Mouse (Mus musculus): ENCODE measurements around the gene Gm49320. TPM values are rescaled to one million over a fixed set of nuclear protein-coding genes. Genes with fewer than 3 reads are reported as not detected.
A peak's percentile ranks its signal among the peaks of the same experiment; 100 is the strongest.

The Gm49320 gene
- polyA plus RNA-seq, 1 experiment from 2014 or later, result 1.9 TPM

DNA sequence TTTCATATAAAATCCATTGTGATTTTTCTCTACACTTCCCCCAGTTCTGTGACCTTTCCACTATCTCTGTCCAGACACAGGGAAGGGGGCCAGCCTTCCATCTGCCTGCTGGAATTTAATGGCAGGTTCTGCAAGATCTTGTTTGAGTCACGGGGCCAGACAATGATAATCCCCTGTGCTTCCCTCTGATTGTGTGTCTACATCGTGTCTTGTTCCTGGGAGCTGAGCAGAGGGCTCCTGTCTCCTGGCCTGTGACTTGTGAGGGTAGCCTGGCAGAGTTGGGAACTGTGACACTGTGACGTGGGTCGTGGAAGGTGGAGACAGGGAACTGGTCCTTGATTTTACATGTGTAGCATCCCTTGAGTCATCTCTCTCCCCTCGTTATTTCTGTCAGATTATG, 8.9 kb upstream of the Gm49320 start:
- Histone ChIP-seq H3K4me1 (replicated peaks) (0 out of 2 replicates have a peak, but pooled peaks cover 6% of the 10 kb centered on the region), H3K9me3 (no peaks in the 10 kb centered on the region), H3K27ac (replicated peaks) (no peak overlapping the region), H3K27me3 (peaks cover 42% of the 10 kb centered on the region), H3K4me3 (no peak overlapping the region), H3K36me3 (no peaks in the 10 kb centered on the region), H3K9ac (no peak overlapping the region), H3K4me2 (no peak overlapping the region)
- no peak for ATAC-seq (ENCODE audit: low read depth)
- 74% methylated on average over 5 of the region's 5 CpGs for WGBS

- no peak overlapping the region for H3K9ac ChIP-seq
- no peak overlapping the region for H3K4me2 ChIP-seq
- peaks cover 33% of the 10 kb centered on the region for H3K27me3 ChIP-seq
- no peaks in the 10 kb centered on the region for H3K9me3 ChIP-seq
- no peak for ATAC-seq (ENCODE audit: low read depth)
- H3K27ac ChIP-seq (replicated peaks), result no peak overlapping the region
- H3K4me3 ChIP-seq, result no peak overlapping the region
- WGBS, result 61% methylated on average over 10 of the region's 10 CpGs
- H3K36me3 ChIP-seq, result no peaks in the 10 kb centered on the region
- 0 out of 2 replicates have a peak, but pooled peaks cover 6% of the 10 kb centered on the region for H3K4me1 ChIP-seq (replicated peaks)
Measured at GRCm38 (mm10) chr8:4230612-4231351, 7.9 kb upstream of the Gm49320 start.

DNA sequence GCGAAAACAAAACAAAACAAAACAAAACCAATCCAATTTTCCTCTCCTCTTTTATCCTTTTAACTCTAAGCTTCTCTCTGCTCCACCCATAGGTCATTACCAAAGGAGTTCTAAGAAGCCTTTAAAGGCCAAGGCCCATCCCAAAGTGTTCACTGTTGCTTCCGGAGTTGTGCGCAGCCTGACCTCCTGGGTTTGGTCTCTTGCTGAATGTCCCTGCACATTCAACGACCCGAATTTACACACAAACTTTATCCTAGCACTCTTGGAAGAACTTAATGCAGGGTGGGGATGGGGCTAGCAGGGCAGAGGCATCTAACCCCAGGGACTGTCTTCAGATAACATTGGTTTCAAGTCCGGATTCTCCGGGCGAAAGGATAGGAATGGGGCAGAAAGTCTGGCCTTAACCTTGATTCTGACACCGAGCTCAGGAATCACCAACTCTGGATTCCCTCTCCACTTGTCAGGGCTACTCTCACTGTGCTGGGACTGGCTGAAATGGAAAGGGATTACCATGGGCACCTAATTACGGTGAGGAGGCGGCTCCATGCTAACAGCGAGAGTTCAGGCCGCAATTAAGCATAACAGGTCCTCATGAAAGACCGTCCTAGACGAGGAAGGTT, 741 bp upstream of the Gm49320 start:
- no peaks in the 10 kb centered on the region for H3K27me3 ChIP-seq
- peak overlapping the region; percentile 74 for H3K9ac ChIP-seq
- peak; percentile 0; the same call in 1 of the 2 replicates for ATAC-seq (ENCODE audit: low read depth)
- H3K27ac ChIP-seq (replicated peaks), result peak overlapping the region; percentile 94
- H3K4me2 ChIP-seq, result peak overlapping the region; percentile 74
- peaks cover 24% of the 10 kb centered on the region for H3K36me3 ChIP-seq
- H3K4me3 ChIP-seq, result peak overlapping the region; percentile 87
- H3K4me1 ChIP-seq (replicated peaks), result peaks cover 33% of the 10 kb centered on the region
- 21% methylated on average over 15 of the region's 15 CpGs for WGBS
- H3K9me3 ChIP-seq, result no peaks in the 10 kb centered on the region

DNA sequence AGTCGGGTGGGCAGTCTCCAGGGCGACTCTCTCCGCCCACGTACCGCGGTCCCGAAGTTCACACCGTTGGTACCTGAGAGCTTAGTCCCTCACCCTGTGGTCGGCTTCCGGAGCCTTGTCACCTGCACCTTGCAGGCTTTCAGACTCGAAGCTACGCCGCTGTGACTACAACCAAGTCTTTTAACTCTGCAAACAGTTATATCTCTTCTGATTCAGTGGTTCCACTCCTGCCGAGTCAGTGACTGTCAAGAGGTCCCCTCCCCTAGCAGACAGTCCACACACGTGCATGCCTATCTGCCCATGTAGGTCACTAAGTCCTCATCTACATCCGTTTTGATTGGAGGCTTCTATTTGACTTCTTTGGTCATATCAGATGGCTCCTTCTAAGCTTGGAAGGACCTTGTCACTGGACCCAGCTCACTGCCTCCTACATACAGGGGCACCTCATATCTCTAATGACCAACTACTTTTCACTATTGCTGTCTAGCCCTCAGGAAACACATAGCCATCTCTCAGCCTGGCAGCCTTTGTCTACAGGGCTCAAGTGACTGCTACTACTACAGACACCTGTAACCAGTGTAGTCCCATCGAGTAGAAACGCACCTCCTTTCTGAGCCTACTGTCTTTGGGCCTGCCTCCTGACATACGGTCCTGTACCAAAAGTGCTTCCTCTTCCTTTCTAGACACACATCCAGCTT, 677 bp downstream of the Gm49320 start:
- Histone ChIP-seq H3K9ac (peak overlapping the region; percentile 84), H3K36me3 (peaks cover 38% of the 10 kb centered on the region), H3K4me2 (peak overlapping the region; percentile 96), H3K9me3 (no peaks in the 10 kb centered on the region), H3K27ac (replicated peaks) (peak overlapping the region; percentile 94), H3K4me1 (replicated peaks) (peaks cover 33% of the 10 kb centered on the region), H3K4me3 (peak overlapping the region; percentile 87), H3K27me3 (no peaks in the 10 kb centered on the region)
- peak; percentile 51; the same call in 1 of the 2 replicates for ATAC-seq (ENCODE audit: low read depth)
- WGBS, result 14% methylated on average over 19 of the region's 19 CpGs

DNA sequence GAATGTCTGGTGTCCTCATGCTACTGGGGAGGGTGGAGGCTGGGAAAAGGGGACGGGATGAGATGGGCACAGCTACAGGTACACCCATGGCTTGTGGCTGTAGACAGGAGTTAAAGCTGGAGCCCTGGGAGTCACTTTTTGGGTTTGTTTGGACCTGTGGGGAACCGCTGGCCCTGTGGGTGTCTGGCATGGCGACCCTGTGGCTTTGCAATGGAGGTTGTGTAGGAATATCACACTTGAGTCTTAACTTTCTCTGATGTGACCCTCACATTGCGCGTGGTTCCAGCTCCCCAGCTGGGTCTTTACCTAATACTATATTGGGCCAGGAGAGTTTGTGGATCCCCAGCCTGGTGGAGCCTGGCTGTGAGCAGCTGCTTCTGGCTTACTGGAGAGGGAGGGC, 6.4 kb downstream of the Gm49320 start:
- H3K36me3 ChIP-seq, result peaks cover 93% of the 10 kb centered on the region
- WGBS, result 96% methylated on average over 5 of the region's 5 CpGs
- H3K4me1 ChIP-seq (replicated peaks), result peaks cover 20% of the 10 kb centered on the region
- no peak for ATAC-seq (ENCODE audit: low read depth)
- H3K4me2 ChIP-seq, result no peak overlapping the region
- H3K9me3 ChIP-seq, result no peaks in the 10 kb centered on the region
- H3K4me3 ChIP-seq, result no peak overlapping the region
- no peak overlapping the region for H3K27ac ChIP-seq (replicated peaks)
- H3K27me3 ChIP-seq, result no peaks in the 10 kb centered on the region
- H3K9ac ChIP-seq, result no peak overlapping the region

- Histone ChIP-seq H3K4me1 (replicated peaks) (peaks cover 17% of the 10 kb centered on the region), H3K4me3 (no peak overlapping the region), H3K9me3 (no peaks in the 10 kb centered on the region), H3K27ac (replicated peaks) (no peak overlapping the region), H3K4me2 (no peak overlapping the region), H3K9ac (no peak overlapping the region), H3K27me3 (no peaks in the 10 kb centered on the region), H3K36me3 (peaks cover 90% of the 10 kb centered on the region)
- 82% methylated on average over 13 of the region's 13 CpGs for WGBS
- no peak for ATAC-seq (ENCODE audit: low read depth)
Measured at GRCm38 (mm10) chr8:4245737-4246136, 7.1 kb downstream of the Gm49320 start.

- Histone ChIP-seq H3K27ac (replicated peaks) (no peak overlapping the region), H3K4me3 (no peak overlapping the region), H3K4me2 (no peak overlapping the region), H3K4me1 (replicated peaks) (peaks cover 17% of the 10 kb centered on the region), H3K9me3 (no peaks in the 10 kb centered on the region), H3K9ac (no peak overlapping the region), H3K36me3 (peaks cover 78% of the 10 kb centered on the region), H3K27me3 (no peaks in the 10 kb centered on the region)
- ATAC-seq (ENCODE audit: low read depth), result no peak
- WGBS, result 91% methylated on average over 8 of the region's 8 CpGs
Measured at GRCm38 (mm10) chr8:4247241-4247640, 8.6 kb downstream of the Gm49320 start.

- Histone ChIP-seq H3K4me3 (no peak within 1 kb of the TSS), H3K36me3 (peaks cover 70% of the 10 kb centered on the region), H3K9me3 (no peaks in the 10 kb centered on the region), H3K4me1 (replicated peaks) (peaks cover 21% of the 10 kb centered on the region), H3K27me3 (no peaks in the 10 kb centered on the region), H3K9ac (0 out of 2 replicates have a peak within 1 kb of the TSS, but pooled peaks have one; percentile 23), H3K27ac (replicated peaks) (no peak within 1 kb of the TSS), H3K4me2 (no peak within 1 kb of the TSS)
- 79% methylated on average over 15 of the region's 15 CpGs for WGBS
- ATAC-seq (ENCODE audit: low read depth), result no peak
Measured at GRCm38 (mm10) chr8:4247951-4248540, 9.4 kb downstream of the Gm49320 start, which contains the start of gene Tgfbr3l. Tgfbr3l (plus strand) TSS chr8:4248214.

- Histone ChIP-seq H3K4me1 (replicated peaks) (peaks cover 29% of the 10 kb centered on the region), H3K36me3 (peaks cover 58% of the 10 kb centered on the region), H3K9me3 (no peaks in the 10 kb centered on the region), H3K4me2 (no peak overlapping the region), H3K27me3 (no peaks in the 10 kb centered on the region), H3K27ac (replicated peaks) (no peak overlapping the region), H3K9ac (0 out of 2 replicates have a peak overlapping the region, but pooled peaks have one; percentile 23), H3K4me3 (no peak overlapping the region)
- WGBS, result 16% methylated on average over 29 of the region's 29 CpGs
- no peak for ATAC-seq (ENCODE audit: low read depth)
Measured at GRCm38 (mm10) chr8:4249213-4249612, 10.5 kb downstream of the Gm49320 start.

- peaks cover 58% of the 10 kb centered on the region for H3K36me3 ChIP-seq
- 29% methylated on average over 26 of the region's 26 CpGs for WGBS
Measured at GRCm38 (mm10) chr8:4250306-4250970, 11.8 kb downstream of the Gm49320 start.

GRCm38 (mm10) chr8:4252116-4252760, 13.6 kb downstream of the Gm49320 start:
- 46% methylated on average over 8 of the region's 8 CpGs for WGBS
- Histone ChIP-seq H3K4me2 (peak overlapping the region; percentile 63), H3K9ac (peak overlapping the region; percentile 90), H3K9me3 (no peaks in the 10 kb centered on the region), H3K27ac (replicated peaks) (peak overlapping the region; percentile 95), H3K4me3 (peak overlapping the region; percentile 85), H3K27me3 (no peaks in the 10 kb centered on the region), H3K36me3 (peaks cover 58% of the 10 kb centered on the region), H3K4me1 (replicated peaks) (peaks cover 51% of the 10 kb centered on the region)
- peak; percentile 0; the same call in 1 of the 2 replicates for ATAC-seq (ENCODE audit: low read depth)

More at GRCm38 (mm10) chr8:4250306-4250970, 11.8 kb downstream of the Gm49320 start:
- Histone ChIP-seq H3K9me3 (no peaks in the 10 kb centered on the region), H3K9ac (peak overlapping the region; percentile 22; the same call in 1 of the 2 replicates), H3K27ac (replicated peaks) (no peak overlapping the region), H3K4me1 (replicated peaks) (peaks cover 37% of the 10 kb centered on the region), H3K4me2 (no peak overlapping the region), H3K27me3 (no peaks in the 10 kb centered on the region), H3K4me3 (no peak overlapping the region)
- ATAC-seq (ENCODE audit: low read depth), result no peak

Data from neural tube, embryonic 13.5 days (tissue).